Mouse (Mus musculus) ES-E14 (cell line): ENCODE measurements at regions not wholly inside any gene's neighbourhood (a gene's known extent, or its start where the extent isn't known, plus 50 kb on each side); places are given as distances from the start of the nearest gene placed in this dataset.

Experiments used
- CHD2 ChIP-seq: IDR thresholded peaks from 2 replicates; pipeline ENCODE4 v1.6.1; 2014; ENCODE audit warnings: mild to moderate bottlenecking, low read depth, low read length, inconsistent platforms
- HCFC1 ChIP-seq: IDR thresholded peaks from 2 replicates; pipeline ENCODE4 v1.6.1; 2012; ENCODE audit warnings: low read length, inconsistent platforms, borderline replicate concordance; ENCODE audit not compliant: insufficient read depth
- MAFK ChIP-seq: IDR thresholded peaks from 2 replicates; pipeline ENCODE4 v1.6.1; 2014; ENCODE audit warnings: mild to moderate bottlenecking, low read depth, low read length, inconsistent platforms; ENCODE audit not compliant: insufficient read depth
- ZC3H11A ChIP-seq: IDR thresholded peaks from 2 replicates; pipeline ENCODE4 v1.6.1; 2012; ENCODE audit warnings: low read depth, mild to moderate bottlenecking, inconsistent platforms, low read length, borderline replicate concordance
- ZNF384 ChIP-seq: IDR thresholded peaks from 2 replicates; pipeline ENCODE4 v1.6.1; 2012; ENCODE audit warnings: low read depth, low read length, inconsistent platforms

DNA sequence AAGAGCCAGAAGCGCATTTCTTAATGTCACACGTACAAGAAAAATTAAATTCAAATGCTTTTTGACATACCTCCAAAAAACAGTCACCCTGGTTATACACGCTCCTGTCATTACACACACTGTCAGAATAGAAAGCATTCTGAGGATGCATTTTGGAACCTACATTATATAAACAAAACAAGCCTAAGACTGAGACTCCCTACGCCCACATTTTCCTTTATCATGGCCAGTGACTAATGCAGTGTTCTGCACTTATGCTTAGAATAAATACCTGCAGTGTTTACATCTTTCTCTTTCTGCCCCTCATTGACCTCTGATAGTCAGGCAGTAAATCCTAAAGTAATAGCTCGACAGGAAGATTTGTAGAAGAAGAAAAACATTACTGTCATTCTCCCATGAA is 354.7 kb upstream of the Pkdcc start:
- TF ChIP-seq ZNF384 = no peak
- TF ChIP-seq CHD2 = no peak
- TF ChIP-seq HCFC1 = no peak
- no peak for TF ChIP-seq ZC3H11A
- no peak for TF ChIP-seq MAFK
